Mouse (Mus musculus): ENCODE data around the gene Mbd3.
"Not testable (repeated sequence)": the region's sequence is repeated elsewhere in the genome, so short reads cannot be mapped to it uniquely, and the experiment has no call there.

Mbd3 gene

GRCm38 (mm10) chr10:80371411-80371966, 27.9 kb downstream of the Mbd3 start:
- DNase-seq (ENCODE audit: low read depth, low spot score), result peak; percentile 90

DNA sequence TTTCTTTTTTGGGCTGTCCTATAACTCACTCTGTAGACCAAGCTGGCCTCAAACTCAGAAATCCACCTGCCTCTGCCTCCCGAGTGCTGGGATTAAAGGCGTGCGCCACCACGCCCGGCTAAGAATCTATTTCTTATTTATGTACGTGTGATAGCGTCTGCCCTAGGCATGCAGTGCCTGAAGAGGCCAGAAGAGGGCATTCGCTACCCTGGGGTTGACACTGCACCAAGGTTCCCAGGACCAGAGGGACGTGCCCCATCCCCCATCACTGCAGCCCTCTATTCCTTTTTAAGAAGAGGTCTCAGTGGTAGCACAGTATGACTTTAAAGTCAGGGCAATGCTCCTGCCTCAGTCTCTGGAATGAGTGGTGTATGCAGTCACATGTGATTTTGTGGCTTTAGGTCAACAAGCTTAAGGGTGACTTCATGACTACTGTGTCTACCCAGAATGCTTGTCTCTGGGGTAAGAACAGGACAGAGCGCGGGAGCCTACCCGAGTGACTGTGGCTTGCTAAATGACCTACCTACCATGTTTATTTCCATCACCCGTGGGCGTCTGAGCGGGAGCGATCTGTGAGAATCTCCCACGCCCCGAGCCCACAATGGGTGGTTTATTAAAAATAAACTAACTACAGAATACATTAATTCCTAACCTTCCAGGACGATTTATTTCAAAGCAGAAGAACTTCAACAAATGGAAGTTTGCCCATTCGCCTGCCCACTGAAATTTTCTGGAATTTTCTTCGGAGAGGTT, 29.2 kb downstream of the Mbd3 start:
- DNase-seq (ENCODE audit: low read depth, low spot score), result peak; percentile 68

GRCm38 (mm10) chr10:80368392-80368791, 31.0 kb downstream of the Mbd3 start:
- DNase-seq (ENCODE audit: low read depth, low spot score), result peak; percentile 85

- no peak for DNase-seq (ENCODE audit: low read depth, low spot score)
Measured at GRCm38 (mm10) chr10:80367954-80368353, 31.4 kb downstream of the Mbd3 start.

GRCm38 (mm10) chr10:80365736-80366135, 33.6 kb downstream of the Mbd3 start:
- no peak for DNase-seq (ENCODE audit: low read depth, low spot score)

DNA sequence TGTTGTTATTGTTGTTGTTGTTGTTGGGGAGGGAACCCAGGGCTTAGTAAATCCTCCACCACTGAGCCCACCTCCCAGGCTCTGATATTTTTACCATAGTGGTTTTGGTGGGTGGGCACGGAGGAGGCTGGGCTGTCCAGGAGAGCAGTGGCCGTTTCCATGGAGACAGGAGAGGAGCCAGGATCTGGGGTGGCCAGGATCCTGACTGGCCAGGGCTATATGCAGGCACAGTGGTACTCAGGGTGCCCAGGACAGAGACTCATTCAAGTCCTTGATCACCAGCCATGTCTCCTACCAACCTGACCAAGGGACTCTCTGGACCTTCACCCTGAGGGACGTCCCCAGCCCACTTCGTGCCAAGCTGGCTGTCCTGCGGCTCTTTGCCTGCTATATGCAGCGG, 35.6 kb downstream of the Mbd3 start:
- no peak for DNase-seq (ENCODE audit: low read depth, low spot score)

DNA sequence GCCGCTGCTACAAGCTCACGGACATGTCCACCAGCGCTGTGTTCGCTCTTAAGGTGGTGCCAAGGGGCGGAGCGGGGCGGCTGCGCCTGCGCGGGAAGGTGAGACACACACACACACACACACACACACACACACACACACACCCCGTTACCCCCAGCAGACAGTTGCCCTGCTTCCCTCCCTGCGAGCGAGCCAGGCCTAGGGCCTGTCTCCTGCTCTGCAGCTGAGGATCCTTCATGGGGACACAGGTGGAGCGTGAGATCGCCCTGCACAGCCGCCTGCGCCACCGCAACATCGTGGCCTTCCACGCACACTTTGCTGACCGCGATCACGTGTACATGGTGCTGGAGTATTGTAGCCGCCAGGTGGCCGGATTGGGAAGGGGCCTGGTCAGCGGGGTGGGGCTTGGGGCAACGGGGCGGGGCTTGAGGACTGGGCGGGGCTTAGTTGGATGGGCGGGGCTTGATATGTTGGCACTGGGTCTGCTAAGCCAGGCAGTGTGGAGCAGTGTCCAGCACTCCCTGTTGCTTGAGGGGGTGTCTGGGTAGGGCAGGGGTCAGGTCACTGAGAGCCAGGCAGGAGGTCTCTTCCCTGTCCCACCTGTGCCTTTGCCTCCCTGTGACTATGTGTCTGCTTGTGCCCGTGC, 41.2 kb downstream of the Mbd3 start:
- DNase-seq (ENCODE audit: low read depth, low spot score), result peak; percentile 71

GRCm38 (mm10) chr10:80357336-80357735, 42.0 kb downstream of the Mbd3 start:
- DNase-seq (ENCODE audit: low read depth, low spot score), result no peak

DNA sequence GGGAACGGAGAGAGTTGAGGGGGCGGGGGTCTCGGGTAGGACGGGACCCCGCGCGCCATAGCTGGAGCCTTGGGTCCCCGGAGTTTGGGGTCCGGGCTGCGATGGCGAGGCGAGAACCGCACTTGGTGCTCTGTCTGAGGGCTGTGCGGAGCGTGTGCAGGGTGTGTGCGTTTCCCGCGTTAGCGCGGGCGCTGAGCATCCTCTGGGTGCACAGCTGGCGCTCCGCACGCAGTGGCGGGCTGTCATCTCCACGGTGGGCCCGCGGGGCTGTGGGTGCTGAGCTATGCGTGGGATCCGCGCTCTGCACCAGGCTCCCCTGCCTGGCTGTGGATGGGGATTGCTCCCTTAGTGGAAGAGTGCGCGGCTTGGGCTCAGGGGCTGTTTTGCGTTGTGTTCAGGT, 42.6 kb downstream of the Mbd3 start:
- DNase-seq (ENCODE audit: low read depth, low spot score), result no peak

DNA sequence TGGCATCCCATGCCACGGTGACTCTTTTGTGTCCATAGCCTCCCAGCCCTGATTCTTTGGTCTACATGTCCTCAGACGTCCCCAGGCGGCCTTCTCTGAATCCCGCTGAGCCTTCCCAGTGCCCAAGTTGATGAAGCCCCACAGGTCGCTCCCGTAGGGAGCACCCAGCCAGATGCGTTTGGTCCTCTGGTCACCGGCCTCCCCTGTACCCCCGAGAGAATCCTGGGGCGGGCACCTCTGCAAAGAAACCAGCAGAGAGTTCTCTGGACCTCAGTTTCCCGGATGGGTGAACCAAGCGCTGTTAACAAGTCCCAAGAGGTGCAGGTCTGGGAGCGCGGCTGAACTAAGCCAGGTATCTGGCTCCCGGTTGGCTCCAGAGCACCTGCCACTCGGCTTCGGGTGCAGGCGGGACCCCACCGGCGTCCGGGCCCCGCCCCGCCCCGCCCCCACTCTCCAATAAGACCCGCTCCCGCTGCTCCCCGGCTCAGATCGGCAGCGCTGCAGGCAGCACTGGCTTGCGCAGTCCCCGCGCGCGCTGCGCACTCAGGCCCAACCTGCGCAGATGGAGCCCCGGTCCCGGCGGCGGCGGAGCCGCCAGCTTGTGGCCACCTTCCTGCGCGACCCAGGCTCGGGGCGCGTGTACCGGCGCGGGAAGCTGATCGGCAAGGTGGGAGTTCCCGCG, 43.2 kb downstream of the Mbd3 start, which contains the start of gene Plk5:
TSS of gene Plk5 (plus strand) at position 459 of the 682 bp plus-strand sequence.
- peak; percentile 62 for DNase-seq (ENCODE audit: low read depth, low spot score)

DNA sequence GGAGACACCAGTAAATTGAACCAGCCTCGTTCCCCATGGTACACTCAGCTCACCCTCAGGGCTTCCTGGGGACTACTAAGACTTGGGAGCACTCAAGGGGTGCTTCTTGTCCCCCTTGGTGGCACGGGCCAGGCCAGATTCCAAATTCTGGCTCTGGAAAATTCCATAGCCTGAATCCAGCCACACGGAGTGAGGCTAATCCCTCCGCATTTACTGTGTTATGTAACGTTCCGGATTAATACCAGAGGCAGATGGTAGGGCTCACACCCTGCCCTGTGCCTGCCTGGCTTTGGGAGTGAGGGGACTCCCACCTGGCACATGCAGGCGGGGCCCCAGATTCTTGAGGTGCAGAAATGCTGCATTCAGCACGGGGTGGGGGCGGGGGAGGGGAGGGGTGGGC, 43.9 kb downstream of the Mbd3 start:
- no peak for DNase-seq (ENCODE audit: low read depth, low spot score)

- no peak for DNase-seq (ENCODE audit: low read depth, low spot score)
Measured at GRCm38 (mm10) chr10:80352727-80353126, 46.6 kb downstream of the Mbd3 start.

DNA sequence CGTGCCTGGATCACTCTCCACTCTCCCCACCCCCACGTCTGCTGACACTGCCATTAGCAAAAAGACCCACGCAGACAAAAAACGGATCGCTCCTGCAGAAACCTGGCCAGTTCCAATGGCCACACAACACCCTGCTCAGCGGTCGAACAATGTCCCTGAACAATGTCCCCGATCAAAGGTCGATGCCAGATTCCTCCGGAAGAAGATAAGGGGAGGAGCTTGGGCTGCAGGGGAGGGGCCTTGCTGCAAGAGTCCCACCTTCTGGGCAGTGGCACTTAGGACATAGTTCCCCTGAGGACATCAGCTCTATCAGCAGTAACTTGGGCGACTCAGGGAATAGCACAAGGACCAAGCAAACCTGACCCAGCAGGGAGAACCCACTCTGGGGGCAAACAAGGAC, 47.5 kb downstream of the Mbd3 start:
- no peak for DNase-seq (ENCODE audit: low read depth, low spot score)

GRCm38 (mm10) chr10:80350292-80350691, 49.1 kb downstream of the Mbd3 start:
- peak; percentile 88 for DNase-seq (ENCODE audit: low read depth, low spot score)

- no peak for DNase-seq (ENCODE audit: low read depth, low spot score)
Measured at GRCm38 (mm10) chr10:80348981-80349380, 50.4 kb downstream of the Mbd3 start.

GRCm38 (mm10) chr10:80348244-80348781, 51.0 kb downstream of the Mbd3 start, which contains the start of gene Adamtsl5:
TSS of gene Adamtsl5 (minus strand) at chr10:80348412.
- DNase-seq (ENCODE audit: low read depth, low spot score), result peak; percentile 75

- no peak for DNase-seq (ENCODE audit: low read depth, low spot score)
Measured at GRCm38 (mm10) chr10:80347514-80347967, 51.8 kb downstream of the Mbd3 start.

DNA sequence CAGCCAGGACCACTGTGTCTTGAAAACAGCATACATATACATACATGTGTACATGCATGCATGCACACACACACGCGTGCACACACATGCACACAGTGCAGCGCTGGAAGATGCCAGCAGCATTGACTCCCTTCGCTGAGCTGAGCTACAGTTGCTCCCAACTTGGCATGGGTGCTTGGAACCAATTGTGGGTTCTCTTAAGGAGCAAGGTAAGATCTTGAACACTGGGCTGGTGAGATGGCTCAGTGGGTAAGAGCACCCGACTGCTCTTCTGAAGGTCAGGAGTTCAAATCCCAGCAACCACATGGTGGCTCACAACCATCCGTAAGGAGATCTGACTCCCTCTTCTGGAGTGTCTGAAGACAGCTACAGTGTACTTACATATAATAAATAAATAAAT, 53.4 kb downstream of the Mbd3 start:
- not testable (repeated sequence) for DNase-seq (ENCODE audit: low read depth, low spot score)

DNA sequence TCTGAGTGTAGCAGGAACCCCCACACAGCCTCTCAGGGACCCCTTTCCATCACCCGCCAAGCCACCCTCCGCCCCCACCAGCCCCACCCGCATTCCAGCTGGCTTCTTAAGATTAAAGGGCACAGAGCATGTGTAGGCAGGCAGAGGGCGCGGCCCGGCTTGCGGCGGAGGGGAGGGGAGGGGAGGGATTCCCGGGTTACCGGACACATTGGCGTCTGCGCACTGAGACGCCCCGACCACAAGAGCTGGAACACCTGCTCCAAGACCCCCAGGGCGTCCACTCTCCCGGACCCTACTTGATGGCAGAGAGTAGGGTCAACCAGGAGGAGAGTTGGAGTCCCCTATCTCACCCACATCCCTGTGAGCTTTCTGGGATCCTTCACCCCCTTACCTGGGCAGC, 54.2 kb downstream of the Mbd3 start:
- no peak for DNase-seq (ENCODE audit: low read depth, low spot score)

DNA sequence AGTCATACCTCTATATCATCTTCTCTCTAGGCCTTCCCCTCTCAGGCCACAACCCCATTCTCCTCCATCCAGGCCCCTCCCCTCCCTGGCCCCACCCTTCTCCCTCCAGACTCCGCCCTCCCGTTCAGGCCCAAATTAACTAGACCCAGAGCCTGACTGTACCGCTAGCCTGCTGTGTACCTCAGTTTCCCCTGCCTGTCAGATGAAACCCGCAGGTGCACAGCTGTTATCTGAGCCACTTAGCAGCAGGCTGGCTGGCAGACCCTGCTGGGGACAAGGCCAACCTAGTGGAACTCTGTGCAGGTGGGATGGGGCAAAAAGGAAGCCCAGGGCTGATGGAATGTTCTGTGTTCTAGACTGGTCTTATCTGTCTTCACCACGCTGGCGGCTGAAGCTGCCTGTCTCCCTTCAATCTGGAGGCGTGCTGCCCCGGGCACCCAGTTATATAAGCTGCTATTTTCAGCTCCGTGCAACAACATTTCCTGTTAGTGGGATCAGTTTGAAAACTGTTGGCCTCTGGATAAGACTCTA, 55.2 kb downstream of the Mbd3 start:
- peak; percentile 75 for DNase-seq (ENCODE audit: low read depth, low spot score)

- DNase-seq (ENCODE audit: low read depth, low spot score), result no peak
Measured at GRCm38 (mm10) chr10:80343425-80343895, 55.9 kb downstream of the Mbd3 start.

Measured in R1 (cell line).